In the genomic region with DNA sequence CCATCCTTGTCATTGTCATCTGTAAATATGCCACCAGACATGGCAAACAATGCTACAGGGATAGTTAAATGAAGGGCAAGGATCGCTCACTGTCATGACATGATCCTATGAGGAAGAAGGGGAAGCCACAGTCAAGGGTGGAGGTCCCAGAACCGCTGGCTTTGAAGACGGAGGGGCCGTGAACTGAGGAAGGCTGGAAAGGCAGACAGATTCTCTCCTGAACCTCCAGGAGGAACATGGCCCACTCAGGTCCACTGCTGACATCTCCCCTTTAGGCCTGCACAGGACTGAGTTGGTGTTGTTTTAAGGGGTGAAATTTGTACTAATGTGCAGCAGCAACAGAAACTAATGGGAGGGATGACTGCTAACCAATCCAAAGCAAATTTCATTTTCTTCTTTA, we compare ENCODE assay signal across 18 mouse cellular contexts. TPM values are rescaled to one million over a fixed set of nuclear protein-coding genes. Genes with fewer than 3 reads are reported as not detected.
"Had no signal": no experiment of that assay in that cellular context is flagged by ENCODE, and none has a peak within 500 bp of the region (broad histone marks: within the 10 kb centered on the region; RNA-seq: fewer than 3 reads in every experiment).

No protein-coding gene starts in this region.

- H3K4me3 ChIP-seq: neural tube, embryonic 12.5 days; neural tube, embryonic 13.5 days; neural tube, embryonic 15.5 days; stomach, embryonic 15.5 days had no signal

- H3K4me2 ChIP-seq: neural tube, embryonic 12.5 days; neural tube, embryonic 13.5 days; neural tube, embryonic 15.5 days; stomach, embryonic 15.5 days had no signal

- H3K36me3 ChIP-seq: neural tube, embryonic 12.5 days; neural tube, embryonic 13.5 days; neural tube, embryonic 15.5 days; stomach, embryonic 15.5 days had no signal

- H3K9me3 ChIP-seq: neural tube, embryonic 12.5 days; neural tube, embryonic 13.5 days; neural tube, embryonic 15.5 days; stomach, embryonic 15.5 days had no signal

- H3K4me1 ChIP-seq: stomach, embryonic 15.5 days had no signal

- H3K9ac ChIP-seq: neural tube, embryonic 12.5 days; neural tube, embryonic 13.5 days; neural tube, embryonic 15.5 days; stomach, embryonic 15.5 days had no signal

- H3K27ac ChIP-seq: neural tube, embryonic 12.5 days; neural tube, embryonic 13.5 days; neural tube, embryonic 15.5 days; stomach, embryonic 15.5 days; stomach, postnatal 0 days had no signal

- H3K27me3 ChIP-seq: neural tube, embryonic 12.5 days; neural tube, embryonic 13.5 days; neural tube, embryonic 15.5 days; stomach, embryonic 15.5 days had no signal

- DNase-seq: retina, postnatal 1 day; right cerebral cortex, adult 18-20 months; right cerebral cortex, postnatal 14 days; right cerebral cortex, postnatal 25 days; right cerebral cortex, postnatal 4 days; spleen, adult 18-20 months; thymus, adult 18-20 months; thymus, adult 2 months; thymus, postnatal 14 days; thymus, postnatal 25 days; thymus, postnatal 36 days; thymus, postnatal 4 days had no signal

RNA-seq across cellular contexts. Expression of a gene that starts 19.3 kb away (rescaled TPM):
- polyA plus RNA-seq: small intestine, adult 2 months had no signal
